Mouse (Mus musculus) thymus, postnatal 4 days (tissue): ENCODE data around the gene Ppp2r2d.

Experiments
- DNase-seq: peaks from one replicate; pipeline ENCODE4 v3.0.0; 2021

Ppp2r2d gene

GRCm38 (mm10) chr7:138928456-138928855 is 82.6 kb downstream of the Ppp2r2d start:
- no peak for DNase-seq
